Mouse (Mus musculus): ENCODE measurements around the gene Spint3. TPM values are rescaled to one million over a fixed set of nuclear protein-coding genes. Genes with fewer than 3 reads are reported as not detected.
"Not testable (repeated sequence)": the region's sequence is repeated elsewhere in the genome, so short reads cannot be mapped to it uniquely, and the experiment has no call there.

The Spint3 gene
- not detected for total RNA-seq (2021)

DNA sequence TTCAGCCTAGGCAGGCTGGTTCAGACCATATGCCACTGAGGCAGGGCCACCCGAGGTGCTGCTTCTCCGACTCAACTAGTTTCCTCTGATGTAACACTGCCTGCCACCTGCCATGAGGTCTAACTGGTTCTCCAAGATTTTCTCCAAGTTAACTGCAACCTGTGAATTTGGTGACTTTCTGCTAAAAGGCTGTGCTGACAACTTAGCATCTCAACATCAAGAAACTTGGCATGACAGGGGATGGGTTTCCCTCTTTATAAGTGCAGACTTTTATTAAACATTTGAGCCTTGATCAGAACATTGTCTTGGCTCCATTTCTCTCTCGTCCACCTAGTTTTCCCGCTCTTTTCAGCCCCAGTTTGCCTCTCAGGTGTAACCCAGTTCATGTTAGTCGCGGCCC lies at the start of gene Spint3:
Gene Spint3 (minus strand): TSS at position 101 of the 400 bp plus-strand sequence.
- DNase-seq (ENCODE audit: extremely low spot score in 1 of 2, low spot score in 2 of 2); intact Hi-C loops (cut with DNase I): not testable (repeated sequence)

- no peak for DNase-seq (ENCODE audit: extremely low spot score in 1 of 2, low spot score in 2 of 2)
- intact Hi-C loops (cut with DNase I): no loop called here
Observed at GRCm38 (mm10) chr2:164621775-164622174, 48.5 kb upstream of the Spint3 start.

DNA sequence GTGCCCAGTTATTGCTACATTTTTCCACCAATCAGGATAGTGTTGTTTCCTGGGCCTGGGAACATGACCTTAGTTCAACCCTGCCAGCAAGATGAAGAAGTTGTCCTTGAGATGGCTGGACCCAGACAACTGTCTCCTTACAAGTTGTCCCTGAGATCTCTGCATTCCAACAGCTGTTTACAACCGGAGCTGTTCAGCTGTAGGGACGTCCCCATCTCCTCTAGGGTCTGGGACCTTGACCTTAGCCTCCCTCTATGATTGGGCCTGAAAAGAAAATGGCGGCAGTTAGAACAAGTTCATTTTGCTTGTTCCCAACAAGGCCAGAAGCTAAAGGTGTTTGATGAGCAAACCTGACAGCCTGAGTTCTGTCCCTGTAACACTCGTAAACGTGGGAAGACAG lies 45.8 kb upstream of the Spint3 start:
- DNase-seq (ENCODE audit: extremely low spot score in 1 of 2, low spot score in 2 of 2): no peak
- intact Hi-C loops (cut with DNase I): no loop called here

GRCm38 (mm10) chr2:164615386-164615785 lies 42.1 kb upstream of the Spint3 start:
- DNase-seq (ENCODE audit: extremely low spot score in 1 of 2, low spot score in 2 of 2): no peak
- intact Hi-C loops (cut with DNase I): no loop called here

- peak in 1 of 2 experiments; percentile 68 for DNase-seq (ENCODE audit: extremely low spot score in 1 of 2, low spot score in 2 of 2)
- intact Hi-C loops (cut with DNase I): not testable (repeated sequence)
Observed at GRCm38 (mm10) chr2:164613471-164613870, 40.2 kb upstream of the Spint3 start, which contains the start of the genes Wfdc6b and Wfdc8. Wfdc6b (plus strand) TSS chr2:164613522. Wfdc8 (minus strand) TSS chr2:164613626.

DNA sequence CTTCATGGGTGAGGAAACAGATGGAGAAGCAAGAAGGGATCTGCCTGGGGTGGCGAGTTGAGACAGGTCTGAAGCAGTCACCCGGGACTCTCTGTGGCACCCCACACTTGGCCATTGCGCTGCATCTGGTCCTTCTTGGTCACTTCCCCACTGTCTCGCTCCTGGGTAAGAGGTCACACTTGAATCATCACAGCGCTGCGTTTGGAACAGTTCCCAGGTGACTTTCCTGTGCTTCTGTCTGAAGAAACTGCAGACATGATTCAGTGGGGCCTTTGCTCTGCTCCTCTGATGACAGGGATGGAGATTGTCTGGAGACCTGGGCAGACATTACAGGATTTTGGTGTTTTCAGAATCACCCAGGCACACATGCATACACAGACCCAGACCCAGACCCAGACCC lies 35.5 kb upstream of the Spint3 start:
- no peak for DNase-seq (ENCODE audit: extremely low spot score in 1 of 2, low spot score in 2 of 2)
- intact Hi-C loops (cut with DNase I): no loop called here

- no peak for DNase-seq (ENCODE audit: extremely low spot score in 1 of 2, low spot score in 2 of 2)
- intact Hi-C loops (cut with DNase I): no loop called here
Observed at GRCm38 (mm10) chr2:164604411-164604810, 31.2 kb upstream of the Spint3 start.

DNA sequence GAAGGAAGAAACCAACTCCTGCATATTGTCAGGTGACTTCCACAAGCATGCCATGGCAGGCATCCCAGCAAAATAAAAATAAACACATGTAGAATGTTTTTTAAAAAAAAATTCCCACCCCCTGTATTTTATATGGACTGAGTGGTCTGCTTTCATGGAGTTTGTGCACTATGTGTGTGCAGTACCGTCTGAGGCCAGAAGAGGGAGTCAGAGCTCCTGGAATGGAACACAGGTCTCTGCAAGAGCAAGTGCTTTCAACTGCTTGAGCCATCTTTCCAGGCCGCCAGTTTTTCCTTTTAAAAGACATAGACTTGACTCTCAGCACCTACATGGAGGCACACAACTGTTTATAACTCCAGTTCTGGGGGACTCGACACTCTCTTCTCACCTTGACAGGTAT lies 30.2 kb upstream of the Spint3 start:
- intact Hi-C loops (cut with DNase I): no loop called here
- no peak for DNase-seq (ENCODE audit: extremely low spot score in 1 of 2, low spot score in 2 of 2)

GRCm38 (mm10) chr2:164600179-164600578 lies 26.9 kb upstream of the Spint3 start:
- no peak for DNase-seq (ENCODE audit: extremely low spot score in 1 of 2, low spot score in 2 of 2)
- intact Hi-C loops (cut with DNase I): no loop called here

DNA sequence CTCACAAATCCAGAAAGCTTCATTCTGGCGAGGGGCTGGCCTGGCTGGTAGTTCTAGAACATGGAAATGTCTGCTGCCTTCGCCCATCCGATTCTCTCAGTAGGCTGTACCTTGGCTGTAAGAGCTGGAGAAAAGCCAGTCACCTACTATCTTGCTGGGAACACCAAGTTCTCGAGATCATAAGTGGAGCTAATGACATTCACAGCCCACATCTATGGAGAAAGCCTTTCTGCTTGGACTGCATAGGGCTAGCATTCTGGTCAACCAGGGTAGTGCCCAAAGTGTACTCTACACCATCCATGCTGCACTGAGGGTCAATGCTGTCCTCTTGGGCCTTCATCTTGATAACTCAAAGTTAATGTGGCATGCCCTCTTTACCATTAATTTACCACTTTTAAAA lies 20.2 kb upstream of the Spint3 start, which contains the start of gene Eppin:
Gene Eppin (minus strand): TSS at position 101 of the 400 bp plus-strand sequence.
- no peak for DNase-seq (ENCODE audit: extremely low spot score in 1 of 2, low spot score in 2 of 2)
- intact Hi-C loops (cut with DNase I): no loop called here

GRCm38 (mm10) chr2:164592014-164592413 lies 18.8 kb upstream of the Spint3 start:
- peak in 1 of 2 experiments; percentile 31 for DNase-seq (ENCODE audit: extremely low spot score in 1 of 2, low spot score in 2 of 2)
- intact Hi-C loops (cut with DNase I): loop anchor here (1.0 kb wide), 1 partner anchor 134 kb away; no protein-coding TSS in a partner anchor

- intact Hi-C loops (cut with DNase I); DNase-seq (ENCODE audit: extremely low spot score in 1 of 2, low spot score in 2 of 2): not testable (repeated sequence)
Observed at GRCm38 (mm10) chr2:164585025-164585725, 11.9 kb upstream of the Spint3 start, which contains the start of gene Wfdc6a. Wfdc6a (minus strand) TSS chr2:164585447.

DNA sequence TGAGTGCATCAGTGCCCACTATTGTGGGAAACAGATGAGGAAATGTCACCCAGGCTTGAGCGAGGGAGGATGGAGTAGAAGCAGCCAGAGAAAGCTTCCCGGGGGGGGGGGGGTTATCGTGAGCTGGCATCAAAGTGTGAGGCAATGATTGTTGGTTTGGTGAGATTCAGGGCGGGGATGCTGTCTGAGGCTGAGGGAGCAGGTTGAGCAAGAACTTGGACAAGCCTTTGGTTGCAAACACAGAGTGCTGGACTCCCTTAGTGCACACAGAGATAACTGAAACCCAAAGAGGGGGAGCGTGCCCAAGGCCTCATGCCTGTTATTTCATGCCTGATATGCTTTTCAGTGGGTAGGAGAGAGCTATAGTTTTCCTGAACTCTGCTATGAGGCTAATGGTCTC lies 5.8 kb downstream of the Spint3 start:
- no peak for DNase-seq (ENCODE audit: extremely low spot score in 1 of 2, low spot score in 2 of 2)
- intact Hi-C loops (cut with DNase I): loop anchor here (10.0 kb wide), 1 partner anchor 93 kb away; the partner anchor contains the start of gene Trp53tg5

GRCm38 (mm10) chr2:164566997-164567396 lies 6.3 kb downstream of the Spint3 start:
- no peak for DNase-seq (ENCODE audit: extremely low spot score in 1 of 2, low spot score in 2 of 2)
- intact Hi-C loops (cut with DNase I): loop anchor here (10.0 kb wide), 1 partner anchor 92 kb away; the partner anchor contains the start of gene Trp53tg5

DNA sequence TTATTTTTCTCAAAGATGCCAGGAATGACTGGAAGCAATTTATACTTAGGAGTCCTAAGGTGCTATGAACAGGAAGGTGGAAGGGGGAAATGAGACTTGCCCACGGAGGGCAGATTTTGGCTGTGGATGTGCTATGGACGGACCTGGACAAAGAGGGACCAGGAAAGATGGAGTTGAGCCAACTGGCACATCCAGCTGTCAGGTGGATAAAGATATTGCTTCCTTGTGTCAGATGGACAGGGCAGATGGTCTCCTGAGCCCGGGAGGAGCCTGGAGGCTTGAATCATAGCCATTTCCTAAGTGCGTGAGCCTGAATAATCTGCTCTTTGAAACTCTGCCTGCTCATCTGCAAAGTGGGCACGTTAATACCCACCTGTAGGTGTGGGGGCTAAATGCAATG lies 8.9 kb downstream of the Spint3 start:
- DNase-seq (ENCODE audit: extremely low spot score in 1 of 2, low spot score in 2 of 2): no peak
- intact Hi-C loops (cut with DNase I): loop anchor here (10.0 kb wide), 1 partner anchor 90 kb away; the partner anchor contains the start of gene Trp53tg5

DNA sequence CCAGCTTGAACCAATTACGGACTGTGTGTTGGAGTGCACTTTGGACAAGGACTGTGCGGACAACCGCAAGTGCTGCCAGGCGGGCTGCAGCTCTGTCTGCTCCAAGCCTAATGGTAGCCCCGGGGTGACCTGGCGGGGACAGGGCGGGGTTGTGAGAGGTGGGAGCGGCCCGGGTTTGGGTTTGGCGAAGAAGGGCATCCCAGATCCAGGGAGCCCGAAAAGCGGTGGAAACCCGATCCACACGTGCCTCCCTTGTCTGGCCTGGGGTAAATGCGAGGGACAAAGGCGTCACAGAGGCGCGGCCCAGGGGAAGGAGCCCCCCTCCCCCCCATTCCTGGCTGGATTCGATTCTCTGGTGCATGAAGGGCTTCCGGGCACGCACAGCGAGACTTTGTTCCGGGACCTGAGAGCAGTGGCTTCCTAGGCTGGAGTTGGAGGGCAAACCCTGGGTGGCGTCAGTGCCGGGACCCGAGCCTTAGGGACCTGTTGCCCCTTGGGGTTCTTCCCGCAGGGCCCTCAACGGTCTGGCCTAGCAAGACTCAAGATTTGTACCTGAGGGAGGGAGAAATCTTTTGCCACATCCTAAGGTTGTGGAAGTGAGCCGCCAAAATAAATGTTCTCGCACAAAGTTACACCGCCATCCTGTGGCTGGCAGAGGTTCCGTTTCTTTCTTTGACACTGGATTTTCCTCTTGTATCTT lies 9.8 kb downstream of the Spint3 start:
- intact Hi-C loops (cut with DNase I): loop anchor here (2.0 to 10.0 kb wide), 2 partner anchors 89 to 147 kb away; partner anchors contain the start of gene Trp53tg5
- DNase-seq (ENCODE audit: extremely low spot score in 1 of 2, low spot score in 2 of 2): peak; percentile 41 to 54

DNA sequence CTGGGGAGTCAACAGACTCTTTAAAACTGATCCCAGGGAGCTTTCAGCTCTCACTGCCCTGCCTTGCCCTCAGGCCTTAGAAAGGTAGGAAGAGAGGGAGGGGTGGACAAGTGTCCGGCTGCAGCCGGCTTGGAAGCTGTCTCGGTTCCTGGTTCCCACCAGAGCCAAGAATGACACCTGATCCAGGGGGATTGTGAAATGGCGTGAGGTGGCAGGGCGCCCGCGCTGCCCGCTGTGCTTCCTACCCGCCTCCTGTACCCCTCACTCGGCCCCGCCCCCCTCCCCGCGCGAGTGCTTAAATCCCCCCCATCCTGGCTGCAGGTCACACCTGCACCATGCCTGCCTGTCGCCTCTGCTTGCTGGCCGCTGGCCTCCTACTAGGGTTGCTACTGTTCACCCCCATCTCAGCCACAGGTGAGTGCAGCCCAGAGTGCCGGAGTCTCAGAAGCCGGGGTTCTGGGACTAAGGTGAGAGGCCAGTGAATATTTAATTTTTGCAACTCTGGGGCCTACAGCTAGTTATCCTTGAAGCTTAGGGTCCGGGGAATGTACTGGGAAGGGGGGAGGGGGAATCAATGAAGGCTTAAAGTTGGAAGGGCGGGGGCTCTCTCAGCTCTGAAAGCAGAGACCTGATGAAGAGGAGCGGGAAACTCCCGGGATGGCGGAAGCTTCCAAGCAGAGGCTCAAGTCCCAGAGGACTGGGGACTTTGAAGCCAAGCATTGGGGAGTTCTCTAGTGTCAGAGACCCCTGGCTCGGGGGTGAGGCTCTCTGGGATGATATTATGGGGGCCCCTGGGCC lies 10.7 kb downstream of the Spint3 start, which contains the start of gene Wfdc2:
Gene Wfdc2 (plus strand): TSS at position 23 of the 798 bp plus-strand sequence.
- no peak for DNase-seq (ENCODE audit: extremely low spot score in 1 of 2, low spot score in 2 of 2)
- intact Hi-C loops (cut with DNase I): loop anchor here (2.0 to 10.0 kb wide), 2 partner anchors 88 to 146 kb away; partner anchors contain the start of gene Trp53tg5

GRCm38 (mm10) chr2:164560106-164560505 lies 13.2 kb downstream of the Spint3 start:
- intact Hi-C loops (cut with DNase I): loop anchor here (10.0 kb wide), 1 partner anchor 85 kb away; the partner anchor contains the start of gene Trp53tg5
- DNase-seq (ENCODE audit: extremely low spot score in 1 of 2, low spot score in 2 of 2): no peak
